19 mouse cellular contexts compared by ENCODE assay signal in the genomic region with DNA sequence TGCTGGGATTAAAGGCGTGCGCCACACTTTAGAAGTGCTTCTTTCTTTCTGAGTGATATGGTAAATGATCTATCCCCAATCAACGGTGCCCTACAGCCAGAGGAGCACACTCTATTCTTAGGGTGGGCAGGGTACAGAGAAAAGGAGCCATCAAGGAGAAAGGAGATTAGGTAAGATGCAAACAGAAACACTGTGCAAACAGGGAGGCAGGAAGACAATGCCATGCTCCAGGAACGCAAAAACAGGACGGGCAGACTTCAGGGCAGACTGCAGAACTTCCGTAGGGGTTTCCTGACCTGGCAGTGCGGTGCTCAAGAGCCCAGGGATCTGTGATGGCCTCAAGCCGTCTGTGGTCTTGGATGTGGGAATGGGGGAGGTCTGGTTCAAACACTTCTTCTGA. TPM values are rescaled to one million over a fixed set of nuclear protein-coding genes. Genes with fewer than 3 reads are reported as not detected.
"Had no signal": no experiment of that assay in that cellular context is flagged by ENCODE, and none has a peak within 500 bp of the region (broad histone marks: within the 10 kb centered on the region; RNA-seq: fewer than 3 reads in every experiment).

No protein-coding gene starts in this region.

- H3K27me3 ChIP-seq: lung, embryonic 15.5 days; megakaryocyte, embryonic 14.5 days; midbrain, embryonic 13.5 days; midbrain, embryonic 15.5 days; neural tube, embryonic 13.5 days; neural tube, embryonic 15.5 days had no signal

- DNase-seq: lung, adult 2 months; lung, postnatal 14 days; lung, postnatal 36 days; retina, postnatal 1 day; right cerebral cortex, adult 18-20 months; right cerebral cortex, postnatal 25 days; right cerebral cortex, postnatal 4 days; spleen, adult 18-20 months; thymus, adult 18-20 months; thymus, postnatal 14 days; thymus, postnatal 36 days had no signal

- H3K4me3 ChIP-seq: lung, embryonic 15.5 days; megakaryocyte, embryonic 14.5 days; midbrain, embryonic 13.5 days; midbrain, embryonic 15.5 days; neural tube, embryonic 13.5 days; neural tube, embryonic 15.5 days had no signal

- ATAC-seq: lung, postnatal 0 days; midbrain, embryonic 13.5 days; midbrain, embryonic 15.5 days had no signal

- H3K4me1 ChIP-seq: lung, embryonic 15.5 days; megakaryocyte, embryonic 14.5 days; midbrain, embryonic 13.5 days; midbrain, embryonic 15.5 days; neural tube, embryonic 15.5 days had no signal

- H3K9me3 ChIP-seq: lung, embryonic 15.5 days; megakaryocyte, embryonic 14.5 days; midbrain, embryonic 13.5 days; midbrain, embryonic 15.5 days; neural tube, embryonic 13.5 days; neural tube, embryonic 15.5 days had no signal

RNA-seq across cellular contexts. Expression of a gene that starts 50.1 kb away (rescaled TPM):
- total RNA-seq: midbrain, postnatal 0 days had no signal
